ENCODE assay signal across 13 mouse cellular contexts in the genomic region with DNA sequence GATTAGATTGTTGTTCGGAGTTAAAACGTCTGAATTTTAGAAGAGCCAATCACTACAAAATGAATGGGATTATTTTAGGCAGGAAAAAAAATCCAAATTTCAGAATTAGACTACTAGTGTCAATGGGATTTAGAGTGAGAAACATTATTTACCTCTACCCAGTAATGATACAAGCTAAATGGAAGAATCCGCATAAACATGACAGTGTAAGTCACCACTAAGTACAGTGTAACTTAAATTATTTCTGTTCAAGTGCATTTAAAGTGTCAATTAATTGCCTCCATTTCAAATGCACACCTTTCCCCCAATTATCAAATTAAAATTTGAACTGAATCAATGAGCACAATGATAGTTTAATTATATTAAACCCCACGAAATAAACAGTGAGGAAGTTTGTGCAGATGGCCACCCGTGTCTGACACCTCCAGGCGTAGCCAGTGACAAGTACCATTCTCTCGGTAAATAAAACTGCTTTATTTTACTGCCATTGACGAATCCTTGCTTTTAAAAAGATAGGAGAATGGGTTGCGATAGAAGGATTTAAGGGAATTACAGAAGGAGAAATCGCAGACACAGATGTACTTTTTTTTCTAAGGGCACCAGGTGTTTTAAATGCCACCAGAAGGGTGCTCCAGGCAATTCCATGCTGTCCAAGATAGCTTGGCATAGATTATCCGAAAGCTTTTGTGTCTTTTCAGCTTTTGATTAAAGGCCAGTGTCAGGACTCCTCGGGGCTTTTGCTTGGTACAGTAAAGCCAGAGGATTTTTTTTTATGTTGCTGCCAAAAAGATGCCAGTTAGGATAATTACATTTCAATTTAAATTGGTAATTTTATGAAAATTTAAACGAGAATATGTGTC.
A peak's percentile ranks its signal among the peaks of the same experiment; 100 is the strongest.
DNase-seq lines count a peak whose midpoint lies in the region; ATAC-seq and TF ChIP-seq lines count a peak whose summit lies in the region.
"Had no signal": no experiment of that assay in that cellular context is flagged by ENCODE, and none has a peak within 500 bp of the region (broad histone marks: within the 10 kb centered on the region; RNA-seq: fewer than 3 reads in every experiment).

No protein-coding gene starts in this region.

- 69% methylated on average over 13 of the region's 13 CpGs for WGBS in neural tube, embryonic 11.5 days
- 18% methylated on average over 13 of the region's 13 CpGs for WGBS in forebrain, postnatal 0 days
- 78% methylated on average over 13 of the region's 13 CpGs for WGBS in midbrain, embryonic 11.5 days

- H3K27me3 ChIP-seq in neural tube, embryonic 11.5 days (ENCODE audit: control insufficient read depth, insufficient read depth, low read length), result no peaks in the 10 kb centered on the region
- H3K27me3 ChIP-seq in forebrain, postnatal 0 days (ENCODE audit: insufficient read depth, low read length), result no peaks in the 10 kb centered on the region
- H3K27me3 ChIP-seq in midbrain, embryonic 11.5 days (ENCODE audit: control insufficient read depth, insufficient read depth, low read length), result no peaks in the 10 kb centered on the region
- H3K27me3 ChIP-seq: stomach, embryonic 15.5 days had no signal

- DNase-seq in neural tube, embryonic 11.5 days (ENCODE audit: low spot score), result peak; percentile 18
- no peak for DNase-seq in neural tube, embryonic 10.5 days (ENCODE audit: extremely low spot score, low spot score)
- peak; percentile 81 for DNase-seq in forebrain, postnatal 0 days
- no peak for DNase-seq in midbrain, embryonic 11.5 days (ENCODE audit: low spot score, missing footprints)
- no peak for DNase-seq in spleen, postnatal 4 days (ENCODE audit: low spot score in 2 of 2)
- DNase-seq in adrenal gland, adult (ENCODE audit: inconsistent age in 2 of 2, low spot score in 1 of 2), result no peak
- DNase-seq in kidney, postnatal 25 days, result no peak
- DNase-seq: adrenal gland, postnatal 36 days; gastrocnemius, postnatal 10 days; kidney, postnatal 4 days had no signal

- no peaks in the 10 kb centered on the region for H3K36me3 ChIP-seq in neural tube, embryonic 11.5 days (ENCODE audit: control insufficient read depth, insufficient read depth, low read length)
- no peaks in the 10 kb centered on the region for H3K36me3 ChIP-seq in forebrain, postnatal 0 days (ENCODE audit: insufficient read depth)
- no peaks in the 10 kb centered on the region for H3K36me3 ChIP-seq in midbrain, embryonic 11.5 days (ENCODE audit: control insufficient read depth, insufficient read depth, low read length)
- H3K36me3 ChIP-seq: stomach, embryonic 15.5 days had no signal

- no peak overlapping the region for H3K9ac ChIP-seq in neural tube, embryonic 11.5 days (ENCODE audit: low read length)
- H3K9ac ChIP-seq in forebrain, postnatal 0 days, result no peak overlapping the region; the same call in 1 of the 2 replicates
- H3K9ac ChIP-seq in midbrain, embryonic 11.5 days (ENCODE audit: low read length), result no peak overlapping the region
- H3K9ac ChIP-seq: liver, embryonic 14.5 days; stomach, embryonic 15.5 days had no signal

- H3K4me1 ChIP-seq in neural tube, embryonic 11.5 days (ENCODE audit: control insufficient read depth, insufficient read depth, low read length), result no peaks in the 10 kb centered on the region
- 0 out of 2 replicates have a peak, but pooled peaks cover 4% of the 10 kb centered on the region for H3K4me1 ChIP-seq in forebrain, postnatal 0 days (ENCODE audit: insufficient read depth)
- H3K4me1 ChIP-seq in midbrain, embryonic 11.5 days (ENCODE audit: control insufficient read depth, insufficient read depth, low read length), result 0 out of 2 replicates have a peak, but pooled peaks cover 3% of the 10 kb centered on the region
- H3K4me1 ChIP-seq: stomach, embryonic 15.5 days had no signal

- H3K4me2 ChIP-seq in neural tube, embryonic 11.5 days (ENCODE audit: low read depth), result no peak overlapping the region
- H3K4me2 ChIP-seq in forebrain, postnatal 0 days (ENCODE audit: low read depth), result peak overlapping the region; percentile 33; the same call in 1 of the 2 replicates
- H3K4me2 ChIP-seq in midbrain, embryonic 11.5 days, result no peak overlapping the region
- H3K4me2 ChIP-seq: stomach, embryonic 15.5 days had no signal

- H3K4me3 ChIP-seq in neural tube, embryonic 11.5 days (ENCODE audit: low read depth, low read length), result no peak overlapping the region
- H3K4me3 ChIP-seq in forebrain, postnatal 0 days (ENCODE audit: low read depth, low read length), result no peak overlapping the region
- no peak overlapping the region for H3K4me3 ChIP-seq in midbrain, embryonic 11.5 days (ENCODE audit: low read depth, low read length)
- H3K4me3 ChIP-seq: stomach, embryonic 15.5 days had no signal

- no peak for TF ChIP-seq CTCF in forebrain, postnatal 0 days (IDR thresholded peaks at IDR 0.05; ENCODE audit: low read depth)

- H3K27ac ChIP-seq in neural tube, embryonic 11.5 days (ENCODE audit: low read depth, low read length), result 0 out of 2 replicates have a peak overlapping the region, but pooled peaks have one; percentile 63
- H3K27ac ChIP-seq in forebrain, postnatal 0 days (ENCODE audit: low read depth, low read length), result peak overlapping the region; percentile 69
- peak overlapping the region; percentile 9 for H3K27ac ChIP-seq in midbrain, embryonic 11.5 days (ENCODE audit: low read depth, low read length)
- H3K27ac ChIP-seq: liver, embryonic 14.5 days; stomach, embryonic 15.5 days had no signal

- H3K9me3 ChIP-seq in neural tube, embryonic 11.5 days (ENCODE audit: control insufficient read depth, low read length), result no peaks in the 10 kb centered on the region
- H3K9me3 ChIP-seq in forebrain, postnatal 0 days (ENCODE audit: low read length), result no peaks in the 10 kb centered on the region
- no peaks in the 10 kb centered on the region for H3K9me3 ChIP-seq in midbrain, embryonic 11.5 days (ENCODE audit: control insufficient read depth, low read length)
- H3K9me3 ChIP-seq: stomach, embryonic 15.5 days had no signal

- peak; percentile 73; the same call in 1 of the 2 replicates for ATAC-seq in neural tube, embryonic 11.5 days (ENCODE audit: insufficient read depth, low FRiP score, low TSS enrichment)
- peak; percentile 80 for ATAC-seq in forebrain, postnatal 0 days
- peak; percentile 71 for ATAC-seq in midbrain, embryonic 11.5 days (ENCODE audit: low FRiP score)
- ATAC-seq: inflammation-experienced regulatory T-cells, adult 6 months had no signal

Comparison
In these comparisons a context has a peak if more than half of its experiments do, and no peak if none do; other contexts are left out.
1. DNase-seq: peak in neural tube, embryonic 11.5 days (single experiment) and forebrain, postnatal 0 days (single experiment); none in neural tube, embryonic 10.5 days (single experiment), midbrain, embryonic 11.5 days (single experiment), spleen, postnatal 4 days (0 of 2), adrenal gland, adult (0 of 2) and kidney, postnatal 25 days (0 of 2).
2. H3K27ac ChIP-seq: peak in every context shown above with its lines; median percentile 69 in forebrain, postnatal 0 days; 63 in neural tube, embryonic 11.5 days; 9 in midbrain, embryonic 11.5 days.
3. Peak in every context shown above with its lines, with median percentiles within 50 percentile points of each other: ATAC-seq.